Mouse (Mus musculus) frontal cortex, postnatal 14 days (tissue): ENCODE measurements at regions not wholly inside any gene's neighbourhood (a gene's known extent, or its start where the extent isn't known, plus 50 kb on each side); places are given as distances from the start of the nearest gene placed in this dataset.

Experiments
- DNase-seq, 2 experiments: peaks; one replicate each; pipeline ENCODE4 v3.0.0; 2022; ENCODE audit warnings: low spot score in 2 of 2

- no peak for DNase-seq
Observed at GRCm38 (mm10) chr12:107027842-107028549, 460.4 kb upstream of the 3110018I06Rik start.

GRCm38 (mm10) chr12:107028985-107029384 is 459.4 kb upstream of the 3110018I06Rik start:
- no peak for DNase-seq

- no peak for DNase-seq
Observed at GRCm38 (mm10) chr12:107036357-107036756, 452.1 kb upstream of the 3110018I06Rik start.

- no peak for DNase-seq
Observed at GRCm38 (mm10) chr12:107041927-107042652, 446.3 kb upstream of the 3110018I06Rik start.

- DNase-seq = no peak
Observed at GRCm38 (mm10) chr12:107046496-107046895, 441.9 kb upstream of the 3110018I06Rik start.

- peak in 1 of 2 experiments; percentile 17 for DNase-seq
Observed at GRCm38 (mm10) chr12:107047059-107047531, 441.3 kb upstream of the 3110018I06Rik start.

GRCm38 (mm10) chr12:107050891-107051635 is 437.4 kb upstream of the 3110018I06Rik start:
- DNase-seq = no peak

- peak in 1 of 2 experiments; percentile 10 for DNase-seq
Observed at GRCm38 (mm10) chr12:107052136-107052535, 436.3 kb upstream of the 3110018I06Rik start.

- DNase-seq = no peak
Observed at GRCm38 (mm10) chr12:107056553-107056952, 431.9 kb upstream of the 3110018I06Rik start.

GRCm38 (mm10) chr12:107060514-107060913 is 427.9 kb upstream of the 3110018I06Rik start:
- no peak for DNase-seq

GRCm38 (mm10) chr12:107067346-107067745 is 421.1 kb upstream of the 3110018I06Rik start:
- no peak for DNase-seq

- DNase-seq = no peak
Observed at GRCm38 (mm10) chr12:107082541-107082940, 405.9 kb upstream of the 3110018I06Rik start.

GRCm38 (mm10) chr12:107085058-107085905 is 403.1 kb upstream of the 3110018I06Rik start:
- no peak for DNase-seq

GRCm38 (mm10) chr12:107085906-107086655 is 402.4 kb upstream of the 3110018I06Rik start:
- peak; percentile 34 to 35 for DNase-seq

GRCm38 (mm10) chr12:107092151-107092550 is 396.3 kb upstream of the 3110018I06Rik start:
- no peak for DNase-seq

- peak; percentile 12 to 24 for DNase-seq
Observed at GRCm38 (mm10) chr12:107093326-107093725, 395.1 kb upstream of the 3110018I06Rik start.

GRCm38 (mm10) chr12:107095409-107095808 is 393.0 kb upstream of the 3110018I06Rik start:
- no peak for DNase-seq

- no peak for DNase-seq
Observed at GRCm38 (mm10) chr12:107104570-107104969, 383.9 kb upstream of the 3110018I06Rik start.

GRCm38 (mm10) chr12:107105017-107105416 is 383.4 kb upstream of the 3110018I06Rik start:
- DNase-seq = no peak
